Mouse (Mus musculus) lung, embryonic 14.5 days (tissue): ENCODE measurements around the gene Rab3ip. TPM values are rescaled to one million over a fixed set of nuclear protein-coding genes. Genes with fewer than 3 reads are reported as not detected.

Experiments
- ATAC-seq: fragments of 200-750 bp; cut with Nextera tagmentation; 2 replicates; pipeline ENCODE4 v1.8.0; 2017; ENCODE audit warnings: mild to moderate bottlenecking, moderate TSS enrichment, moderate library complexity; ENCODE audit not compliant: insufficient read depth
- DNase-seq: peaks from one replicate; pipeline ENCODE4 v3.0.0-alpha.2; 2015
- H3K27ac ChIP-seq: fragments of 300-500 bp; sonication (generic); 2 replicates; pipeline ENCODE4 v1.5.1; 2014; ENCODE audit warnings: low read depth, mild to moderate bottlenecking, moderate library complexity
- H3K27me3 ChIP-seq: fragments of 300-500 bp; sonication (generic); 2 replicates; pipeline ENCODE4 v1.6.1; 2014; ENCODE audit warnings: low read length, control low read depth; ENCODE audit not compliant: insufficient read depth
- H3K36me3 ChIP-seq: fragments of 300-500 bp; sonication (generic); 2 replicates; pipeline ENCODE4 v1.6.1; 2014; ENCODE audit warnings: control low read depth; ENCODE audit not compliant: insufficient read depth
- H3K4me1 ChIP-seq: fragments of 300-500 bp; sonication (generic); 2 replicates; pipeline ENCODE4 v1.6.1; 2014; ENCODE audit warnings: antibody characterized with exemption, control low read depth; ENCODE audit not compliant: insufficient read depth
- H3K4me2 ChIP-seq: fragments of 300-500 bp; sonication (generic); 2 replicates; pipeline ENCODE4 v1.6.1; 2014; ENCODE audit warnings: mild to moderate bottlenecking
- H3K4me3 ChIP-seq: fragments of 300-500 bp; sonication (generic); 2 replicates; pipeline ENCODE4 v1.5.1; 2014; ENCODE audit warnings: low read depth, low read length
- H3K9ac ChIP-seq: fragments of 300-500 bp; sonication (generic); 2 replicates; pipeline ENCODE4 v1.6.1; 2014
- H3K9me3 ChIP-seq: fragments of 300-500 bp; sonication (generic); 2 replicates; pipeline ENCODE4 v1.6.1; 2016; ENCODE audit warnings: low read depth, low read length, control low read depth
- CTCF ChIP-seq: IDR thresholded peaks from 2 replicates; pipeline ENCODE4 v1.5.1; 2016; ENCODE audit warnings: antibody characterized with exemption, low read depth
- WGBS: fragments of 180-500 bp; shearing (Covaris S2); extraction: QIAGEN DNeasy Blood & Tissue Kit; methylation state at CpG from one replicate; pipeline ENCODE4 v1.1.7; 2014; 5-methylcytosine and 5-hydroxymethylcytosine counted together
- polyA plus RNA-seq: library from polyadenylated mRNA; unstranded; fragments of >200 nt; fragmentation: Nextera tagmentation; extraction: Ambion mirVana; gene quantifications from 2 replicates; pipeline ENCODE4 v1.2.1, GENCODE M21; 2014

The Rab3ip gene
- polyA plus RNA-seq = 30.1 TPM in 2 replicates

GRCm38 (mm10) chr10:116950009-116950769, at the start of gene Rab3ip:
TSS of gene Rab3ip (minus strand) at chr10:116950769.
- Histone ChIP-seq H3K4me3 (peak within 1 kb of the TSS; percentile 82), H3K9ac (peak within 1 kb of the TSS; percentile 74), H3K27me3 (no peaks in the 10 kb centered on the region), H3K4me1 (no peaks in the 10 kb centered on the region), H3K36me3 (no peaks in the 10 kb centered on the region), H3K4me2 (peak within 1 kb of the TSS; percentile 86), H3K9me3 (peaks cover 3% of the 10 kb centered on the region; the same call in 1 of the 2 replicates), H3K27ac (peak within 1 kb of the TSS; percentile 85)
- WGBS = under 1% methylated on average over 52 of the region's 103 CpGs
- DNase-seq (peak; percentile 95), ATAC-seq (peak; percentile 90)
- TF ChIP-seq CTCF = peak; percentile 86

- 0 out of 2 replicates have a peak, but pooled peaks cover 4% of the 10 kb centered on the region for H3K4me1 ChIP-seq
- no peaks in the 10 kb centered on the region for H3K27me3 ChIP-seq
- H3K4me3 ChIP-seq = no peak overlapping the region
- 69% methylated on average over 17 of the region's 17 CpGs for WGBS
- H3K9ac ChIP-seq = no peak overlapping the region
- DNase-seq (no peak), ATAC-seq (no peak)
- H3K4me2 ChIP-seq = no peak overlapping the region
- TF ChIP-seq CTCF = no peak
- no peaks in the 10 kb centered on the region for H3K9me3 ChIP-seq
- H3K27ac ChIP-seq = no peak overlapping the region
- no peaks in the 10 kb centered on the region for H3K36me3 ChIP-seq
Observed at GRCm38 (mm10) chr10:116998716-116999455, 48.3 kb upstream of the Rab3ip start.

DNA sequence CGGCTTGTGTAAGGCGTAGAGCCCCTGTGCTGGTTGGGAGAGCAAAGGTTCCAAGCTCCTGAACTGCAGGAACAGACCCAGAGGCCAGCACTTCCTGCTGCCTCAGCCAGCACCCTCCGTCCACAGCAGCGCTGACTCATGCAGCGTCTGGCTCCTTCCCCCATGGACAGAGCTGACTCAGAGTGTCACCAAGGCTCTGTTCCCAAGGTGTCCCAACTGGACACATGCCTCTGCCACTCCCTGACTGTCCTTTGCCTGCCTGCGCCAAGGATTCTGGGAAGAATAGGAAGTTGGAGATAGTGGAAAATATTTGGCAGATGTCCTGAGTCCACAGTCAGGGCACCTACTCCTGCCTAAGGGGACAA, 45.6 kb upstream of the Rab3ip start:
- Histone ChIP-seq H3K27ac (no peak overlapping the region), H3K4me2 (no peak overlapping the region), H3K9ac (no peak overlapping the region), H3K9me3 (no peaks in the 10 kb centered on the region), H3K36me3 (no peaks in the 10 kb centered on the region), H3K27me3 (no peaks in the 10 kb centered on the region), H3K4me1 (0 out of 2 replicates have a peak, but pooled peaks cover 4% of the 10 kb centered on the region), H3K4me3 (no peak overlapping the region)
- WGBS = 38% methylated on average over 6 of the region's 6 CpGs
- ATAC-seq = peak; percentile 80; the same call in 1 of the 2 replicates
- TF ChIP-seq CTCF = no peak
- DNase-seq = peak; percentile 34

DNA sequence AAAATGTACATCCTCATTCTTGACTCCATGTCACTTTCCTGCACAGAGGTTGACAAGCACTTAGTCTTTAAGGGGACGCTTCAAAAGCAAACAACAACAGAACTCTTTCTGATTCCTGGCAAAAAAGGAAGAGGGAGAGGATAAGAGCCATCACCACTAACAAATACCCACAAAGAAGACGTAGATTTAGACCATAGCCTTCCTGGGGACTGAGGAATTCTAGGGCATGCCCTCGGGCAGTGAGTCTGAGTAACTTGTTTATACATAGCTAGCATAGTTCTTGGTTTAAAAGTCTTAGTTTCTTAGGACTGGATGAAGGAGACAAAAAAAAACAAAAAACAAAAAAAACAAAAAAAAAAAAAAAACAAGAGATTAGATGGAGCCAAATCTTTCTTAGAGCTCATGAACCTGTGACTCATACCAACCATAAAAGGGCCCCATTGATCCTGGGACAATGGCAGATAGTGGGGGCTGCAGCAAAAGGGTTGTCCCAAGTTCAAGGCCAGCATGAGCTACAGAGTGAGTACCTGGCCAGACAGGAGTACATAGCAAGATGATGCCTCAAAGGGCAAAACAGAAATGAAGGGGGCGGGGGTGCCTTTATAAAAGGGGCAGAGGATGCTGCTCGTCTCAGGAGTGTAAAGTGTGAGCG, 45.1 kb upstream of the Rab3ip start:
- TF ChIP-seq CTCF = no peak
- no peaks in the 10 kb centered on the region for H3K9me3 ChIP-seq
- no peak overlapping the region for H3K4me2 ChIP-seq
- no peak for ATAC-seq
- no peak for DNase-seq
- H3K4me3 ChIP-seq = no peak overlapping the region
- H3K27ac ChIP-seq = no peak overlapping the region
- H3K4me1 ChIP-seq = 0 out of 2 replicates have a peak, but pooled peaks cover 4% of the 10 kb centered on the region
- no peak overlapping the region for H3K9ac ChIP-seq
- no peaks in the 10 kb centered on the region for H3K27me3 ChIP-seq
- WGBS = 50% methylated on average over 6 of the region's 6 CpGs
- H3K36me3 ChIP-seq = no peaks in the 10 kb centered on the region

DNA sequence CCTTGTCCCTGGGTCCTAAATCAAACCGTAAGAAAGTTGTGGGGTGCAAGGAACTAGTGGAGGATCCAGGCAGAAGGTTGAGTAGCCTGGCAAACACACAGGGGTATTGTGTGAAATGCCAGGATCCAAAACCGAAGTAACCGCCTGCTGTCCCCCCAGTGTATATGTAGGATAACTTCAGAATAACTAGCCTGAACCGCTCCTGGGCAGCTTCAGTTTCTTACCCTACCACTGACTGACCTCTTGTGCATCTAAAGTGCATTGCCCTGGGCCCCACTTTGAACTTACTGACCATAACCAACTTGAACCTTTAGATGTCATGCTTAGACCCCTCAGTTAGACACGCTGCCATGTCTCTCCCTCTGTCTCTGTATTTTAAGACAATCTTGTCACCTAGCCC, 44.6 kb upstream of the Rab3ip start:
- H3K4me2 ChIP-seq = no peak overlapping the region
- H3K9me3 ChIP-seq = no peaks in the 10 kb centered on the region
- ATAC-seq (no peak), DNase-seq (no peak)
- no peak for TF ChIP-seq CTCF
- H3K4me1 ChIP-seq = 0 out of 2 replicates have a peak, but pooled peaks cover 4% of the 10 kb centered on the region
- WGBS = 74% methylated on average over 5 of the region's 5 CpGs
- H3K27ac ChIP-seq = no peak overlapping the region
- no peak overlapping the region for H3K4me3 ChIP-seq
- no peaks in the 10 kb centered on the region for H3K36me3 ChIP-seq
- no peak overlapping the region for H3K9ac ChIP-seq
- no peaks in the 10 kb centered on the region for H3K27me3 ChIP-seq

GRCm38 (mm10) chr10:116993971-116994370, 43.4 kb upstream of the Rab3ip start:
- H3K36me3 ChIP-seq = no peaks in the 10 kb centered on the region
- H3K9me3 ChIP-seq = no peaks in the 10 kb centered on the region
- no peak for TF ChIP-seq CTCF
- no peak for ATAC-seq
- WGBS = 67% methylated on average over 8 of the region's 8 CpGs
- DNase-seq = no peak
- no peak overlapping the region for H3K27ac ChIP-seq
- no peaks in the 10 kb centered on the region for H3K27me3 ChIP-seq
- no peak overlapping the region for H3K4me2 ChIP-seq
- no peak overlapping the region for H3K4me3 ChIP-seq
- 0 out of 2 replicates have a peak, but pooled peaks cover 4% of the 10 kb centered on the region for H3K4me1 ChIP-seq
- H3K9ac ChIP-seq = no peak overlapping the region
